Mouse (Mus musculus): ENCODE measurements around the gene Ephb1. TPM values are rescaled to one million over a fixed set of nuclear protein-coding genes. Genes with fewer than 3 reads are reported as not detected.
A peak's percentile ranks its signal among the peaks of the same experiment; 100 is the strongest.

Gene Ephb1
- polyA plus RNA-seq, 1 experiment from 2014 or later = 18.8 TPM

- peaks cover 15% of the 10 kb centered on the region for H3K4me1 ChIP-seq (ENCODE audit: control insufficient read depth, insufficient read depth, low read length)
- no peak overlapping the region for H3K4me2 ChIP-seq
- no peak overlapping the region for H3K9ac ChIP-seq (ENCODE audit: low read length)
- H3K27me3 ChIP-seq (ENCODE audit: control insufficient read depth, insufficient read depth, low read length) = peaks cover 24% of the 10 kb centered on the region
- H3K4me3 ChIP-seq (ENCODE audit: low read depth, low read length) = no peak overlapping the region
- peak; percentile 79 for DNase-seq (ENCODE audit: low spot score, missing footprints)
- WGBS = 57% methylated on average over 3 of the region's 3 CpGs
- H3K9me3 ChIP-seq (ENCODE audit: control insufficient read depth, low read length) = no peaks in the 10 kb centered on the region
- H3K36me3 ChIP-seq (ENCODE audit: control insufficient read depth, insufficient read depth, low read length) = no peaks in the 10 kb centered on the region
- H3K27ac ChIP-seq (ENCODE audit: low read depth, low read length) = no peak overlapping the region
- ATAC-seq (ENCODE audit: low FRiP score) = no peak
Observed at GRCm38 (mm10) chr9:102355726-102356125, 1.2 kb upstream of the Ephb1 start.

- ATAC-seq (ENCODE audit: low FRiP score) (peak; percentile 29), DNase-seq (ENCODE audit: low spot score, missing footprints) (peak; percentile 97)
- Histone ChIP-seq H3K9me3 (ENCODE audit: control insufficient read depth, low read length) (no peaks in the 10 kb centered on the region), H3K27me3 (ENCODE audit: control insufficient read depth, insufficient read depth, low read length) (peaks cover 27% of the 10 kb centered on the region), H3K27ac (ENCODE audit: low read depth, low read length) (no peak overlapping the region; the same call in 1 of the 2 replicates), H3K4me1 (ENCODE audit: control insufficient read depth, insufficient read depth, low read length) (peaks cover 15% of the 10 kb centered on the region), H3K9ac (ENCODE audit: low read length) (peak overlapping the region; percentile 69), H3K4me2 (peak overlapping the region; percentile 99), H3K36me3 (ENCODE audit: control insufficient read depth, insufficient read depth, low read length) (no peaks in the 10 kb centered on the region), H3K4me3 (ENCODE audit: low read depth, low read length) (peak overlapping the region; percentile 56)
- under 1% methylated on average over 70 of the region's 70 CpGs for WGBS
Observed at GRCm38 (mm10) chr9:102353636-102354491, 629 bp downstream of the Ephb1 start.

DNA sequence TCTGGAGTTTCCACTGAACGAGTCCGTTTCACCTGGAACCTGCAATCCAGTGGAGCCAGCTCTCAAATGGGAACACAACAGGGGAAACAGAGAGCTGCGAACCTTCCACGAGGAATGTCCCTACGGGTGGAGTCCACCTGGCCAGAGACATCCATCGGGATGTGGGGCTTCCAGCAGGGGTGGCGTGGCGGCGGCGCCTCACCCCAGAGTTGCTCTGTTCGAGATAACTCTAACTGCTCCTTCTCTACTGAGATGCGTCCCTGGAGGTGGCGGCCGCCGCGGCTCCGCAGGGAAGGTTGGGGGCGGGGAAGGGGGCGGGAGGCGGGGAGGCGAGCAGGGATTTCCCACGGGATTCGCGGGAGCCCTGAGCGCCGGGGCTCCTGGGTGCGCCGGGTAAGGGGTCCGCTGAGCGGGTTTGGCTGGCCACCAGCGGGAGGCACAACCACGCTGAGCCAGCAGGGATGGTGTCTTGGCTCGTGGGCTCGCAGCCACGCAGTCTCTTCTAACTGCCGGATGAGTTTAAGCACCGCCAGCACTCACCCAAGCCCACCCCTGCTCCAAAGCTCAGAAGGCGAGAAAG, 1.3 kb downstream of the Ephb1 start:
- under 1% methylated on average over 38 of the region's 38 CpGs for WGBS
- ATAC-seq (ENCODE audit: low FRiP score) (no peak), DNase-seq (ENCODE audit: low spot score, missing footprints) (peak; percentile 96)
- H3K27ac ChIP-seq (ENCODE audit: low read depth, low read length) = no peak overlapping the region
- peaks cover 27% of the 10 kb centered on the region for H3K27me3 ChIP-seq (ENCODE audit: control insufficient read depth, insufficient read depth, low read length)
- H3K9me3 ChIP-seq (ENCODE audit: control insufficient read depth, low read length) = no peaks in the 10 kb centered on the region
- peak overlapping the region; percentile 69 for H3K9ac ChIP-seq (ENCODE audit: low read length)
- H3K4me3 ChIP-seq (ENCODE audit: low read depth, low read length) = peak overlapping the region; percentile 56
- peak overlapping the region; percentile 99 for H3K4me2 ChIP-seq
- no peaks in the 10 kb centered on the region for H3K36me3 ChIP-seq (ENCODE audit: control insufficient read depth, insufficient read depth, low read length)
- H3K4me1 ChIP-seq (ENCODE audit: control insufficient read depth, insufficient read depth, low read length) = peaks cover 15% of the 10 kb centered on the region

DNA sequence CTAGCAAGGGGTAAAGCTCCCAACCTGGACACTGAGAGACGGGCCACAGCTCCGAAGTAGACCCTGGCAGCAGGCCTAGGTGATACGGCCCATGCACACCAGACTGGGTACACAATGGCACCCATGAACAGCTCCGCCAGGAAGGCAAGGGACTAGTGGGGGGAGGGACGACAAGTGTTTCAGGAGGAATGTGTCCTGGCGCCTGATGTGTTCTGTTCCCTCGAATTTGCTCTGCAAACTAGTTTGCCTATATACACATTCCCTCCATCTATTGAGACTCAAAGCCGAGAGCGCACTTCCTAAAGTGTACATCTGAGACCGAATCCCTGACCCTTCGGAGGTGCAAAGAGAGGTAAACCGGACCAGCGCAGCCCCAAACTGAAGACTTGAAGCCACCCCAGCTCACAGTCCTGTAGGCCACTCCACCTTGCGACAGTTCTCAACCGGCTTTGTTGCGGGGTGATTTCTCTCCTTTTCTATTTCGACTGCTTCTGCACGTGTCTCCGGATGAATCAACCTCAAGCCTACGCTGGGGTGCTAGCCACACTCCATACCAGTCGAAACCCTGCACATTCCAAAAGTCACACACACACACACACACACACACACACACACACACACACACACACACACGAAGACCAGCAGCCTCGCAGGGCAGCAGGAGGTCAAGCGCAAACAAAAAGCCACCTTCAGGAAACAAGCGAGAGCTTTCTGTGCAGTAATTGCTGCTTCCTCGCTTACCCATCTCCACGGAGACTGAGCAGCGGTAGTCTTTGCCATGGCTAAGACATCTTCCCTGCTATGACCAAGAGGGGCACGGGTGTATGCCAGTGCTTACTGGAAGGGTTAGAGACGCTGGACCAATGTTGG, 2.1 kb downstream of the Ephb1 start:
- Histone ChIP-seq H3K4me3 (ENCODE audit: low read depth, low read length) (peak overlapping the region; percentile 56), H3K36me3 (ENCODE audit: control insufficient read depth, insufficient read depth, low read length) (no peaks in the 10 kb centered on the region), H3K4me1 (ENCODE audit: control insufficient read depth, insufficient read depth, low read length) (peaks cover 15% of the 10 kb centered on the region), H3K9ac (ENCODE audit: low read length) (peak overlapping the region; percentile 69), H3K27me3 (ENCODE audit: control insufficient read depth, insufficient read depth, low read length) (peaks cover 27% of the 10 kb centered on the region), H3K4me2 (peak overlapping the region; percentile 99), H3K27ac (ENCODE audit: low read depth, low read length) (no peak overlapping the region), H3K9me3 (ENCODE audit: control insufficient read depth, low read length) (no peaks in the 10 kb centered on the region)
- 1% methylated on average over 30 of the region's 30 CpGs for WGBS
- no peak for ATAC-seq (ENCODE audit: low FRiP score)
- peak; percentile 95 for DNase-seq (ENCODE audit: low spot score, missing footprints)

- peak overlapping the region; percentile 99 for H3K4me2 ChIP-seq
- ATAC-seq (ENCODE audit: low FRiP score) (no peak), DNase-seq (ENCODE audit: low spot score, missing footprints) (no peak)
- H3K27me3 ChIP-seq (ENCODE audit: control insufficient read depth, insufficient read depth, low read length) = peaks cover 27% of the 10 kb centered on the region
- WGBS = 9% methylated on average over 10 of the region's 10 CpGs
- no peaks in the 10 kb centered on the region for H3K36me3 ChIP-seq (ENCODE audit: control insufficient read depth, insufficient read depth, low read length)
- H3K9me3 ChIP-seq (ENCODE audit: control insufficient read depth, low read length) = no peaks in the 10 kb centered on the region
- H3K4me3 ChIP-seq (ENCODE audit: low read depth, low read length) = peak overlapping the region; percentile 56
- peaks cover 15% of the 10 kb centered on the region for H3K4me1 ChIP-seq (ENCODE audit: control insufficient read depth, insufficient read depth, low read length)
- no peak overlapping the region for H3K27ac ChIP-seq (ENCODE audit: low read depth, low read length)
- H3K9ac ChIP-seq (ENCODE audit: low read length) = peak overlapping the region; percentile 69; the same call in 1 of the 2 replicates
Observed at GRCm38 (mm10) chr9:102351721-102352120, 2.8 kb downstream of the Ephb1 start.

DNA sequence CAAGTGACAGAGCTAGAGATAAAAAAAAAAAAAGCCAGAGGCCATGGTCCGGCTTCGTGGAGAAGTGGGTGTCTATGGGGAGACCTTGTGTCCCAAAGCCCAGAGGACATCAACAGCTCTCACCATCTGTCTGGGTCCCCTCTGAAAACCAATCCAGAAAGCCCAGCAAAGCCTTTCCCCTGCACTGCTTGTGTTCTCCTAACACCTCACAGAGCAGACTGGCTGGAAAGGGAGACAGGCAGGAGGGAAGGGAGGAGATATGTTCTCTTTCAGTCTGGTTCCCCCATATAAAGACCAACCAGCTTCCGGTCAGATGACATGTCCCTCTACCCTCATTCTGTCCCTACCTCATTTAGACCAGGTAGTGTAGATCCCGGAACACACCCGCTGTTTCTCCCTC, 3.3 kb downstream of the Ephb1 start:
- H3K4me1 ChIP-seq (ENCODE audit: control insufficient read depth, insufficient read depth, low read length) = peaks cover 15% of the 10 kb centered on the region
- H3K4me3 ChIP-seq (ENCODE audit: low read depth, low read length) = peak overlapping the region; percentile 56; the same call in 1 of the 2 replicates
- H3K9me3 ChIP-seq (ENCODE audit: control insufficient read depth, low read length) = no peaks in the 10 kb centered on the region
- 65% methylated on average over 5 of the region's 5 CpGs for WGBS
- H3K27me3 ChIP-seq (ENCODE audit: control insufficient read depth, insufficient read depth, low read length) = peaks cover 27% of the 10 kb centered on the region
- DNase-seq (ENCODE audit: low spot score, missing footprints) (peak; percentile 85), ATAC-seq (ENCODE audit: low FRiP score) (no peak)
- H3K9ac ChIP-seq (ENCODE audit: low read length) = no peak overlapping the region
- peak overlapping the region; percentile 99 for H3K4me2 ChIP-seq
- H3K27ac ChIP-seq (ENCODE audit: low read depth, low read length) = no peak overlapping the region
- no peaks in the 10 kb centered on the region for H3K36me3 ChIP-seq (ENCODE audit: control insufficient read depth, insufficient read depth, low read length)

GRCm38 (mm10) chr9:102350696-102351095, 3.8 kb downstream of the Ephb1 start:
- no peaks in the 10 kb centered on the region for H3K9me3 ChIP-seq (ENCODE audit: control insufficient read depth, low read length)
- peaks cover 27% of the 10 kb centered on the region for H3K27me3 ChIP-seq (ENCODE audit: control insufficient read depth, insufficient read depth, low read length)
- H3K36me3 ChIP-seq (ENCODE audit: control insufficient read depth, insufficient read depth, low read length) = no peaks in the 10 kb centered on the region
- peak; percentile 62 for DNase-seq (ENCODE audit: low spot score, missing footprints)
- peaks cover 15% of the 10 kb centered on the region for H3K4me1 ChIP-seq (ENCODE audit: control insufficient read depth, insufficient read depth, low read length)
- no peak overlapping the region for H3K4me3 ChIP-seq (ENCODE audit: low read depth, low read length)
- H3K27ac ChIP-seq (ENCODE audit: low read depth, low read length) = no peak overlapping the region
- no peak overlapping the region for H3K4me2 ChIP-seq
- 84% methylated on average over 6 of the region's 6 CpGs for WGBS
- ATAC-seq (ENCODE audit: low FRiP score) = no peak
- no peak overlapping the region for H3K9ac ChIP-seq (ENCODE audit: low read length)

- ATAC-seq (ENCODE audit: low FRiP score) (no peak), DNase-seq (ENCODE audit: low spot score, missing footprints) (peak; percentile 71)
- Histone ChIP-seq H3K4me3 (ENCODE audit: low read depth, low read length) (no peak overlapping the region), H3K36me3 (ENCODE audit: control insufficient read depth, insufficient read depth, low read length) (no peaks in the 10 kb centered on the region), H3K4me2 (no peak overlapping the region), H3K4me1 (ENCODE audit: control insufficient read depth, insufficient read depth, low read length) (peaks cover 15% of the 10 kb centered on the region), H3K9ac (ENCODE audit: low read length) (no peak overlapping the region), H3K27ac (ENCODE audit: low read depth, low read length) (no peak overlapping the region), H3K27me3 (ENCODE audit: control insufficient read depth, insufficient read depth, low read length) (peaks cover 20% of the 10 kb centered on the region), H3K9me3 (ENCODE audit: control insufficient read depth, low read length) (no peaks in the 10 kb centered on the region)
- 85% methylated on average over 6 of the region's 6 CpGs for WGBS
Observed at GRCm38 (mm10) chr9:102350076-102350475, 4.4 kb downstream of the Ephb1 start.
